In genomic region chr14:61439141-61439660, GRCm38 (mm10) we compare ENCODE assay signal across 8 mouse cellular contexts. TPM values are rescaled to one million over a fixed set of nuclear protein-coding genes. Genes with fewer than 3 reads are reported as not detected.
A peak's percentile ranks its signal among the peaks of the same experiment; 100 is the strongest.
DNase-seq lines count a peak whose midpoint lies in the region; ATAC-seq lines count a peak whose summit lies in the region.

No protein-coding gene starts in this region.

- 2% methylated on average over 57 of the region's 62 CpGs for WGBS in liver, embryonic 15.5 days (ENCODE audit: insufficient replicate concordance)
- WGBS in neural tube, embryonic 13.5 days = under 1% methylated on average over 27 of the region's 62 CpGs

- 0 out of 2 replicates have a peak, but pooled peaks cover 3% of the 10 kb centered on the region for H3K27me3 ChIP-seq in liver, embryonic 15.5 days
- no peaks in the 10 kb centered on the region for H3K27me3 ChIP-seq in neural tube, embryonic 13.5 days

- H3K27ac ChIP-seq in liver, embryonic 15.5 days (replicated peaks) = peak overlapping the region; percentile 96
- H3K27ac ChIP-seq in neural tube, embryonic 13.5 days (replicated peaks) = peak overlapping the region; percentile 98

- H3K4me3 ChIP-seq in liver, embryonic 15.5 days (replicated peaks) = peak overlapping the region; percentile 95
- H3K4me3 ChIP-seq in neural tube, embryonic 13.5 days = peak overlapping the region; percentile 69

- peak; percentile 47 for DNase-seq in right cerebral cortex, adult 18-20 months
- DNase-seq in right cerebral cortex, postnatal 25 days = no peak
- peak; percentile 59 for DNase-seq in cerebellum, adult 8-10 months
- DNase-seq in frontal cortex, postnatal 25 days (ENCODE audit: low spot score in 2 of 2) = peak; percentile 14 to 40
- peak; percentile 51 for DNase-seq in kidney, adult 9 months

- H3K9me3 ChIP-seq in liver, embryonic 15.5 days (replicated peaks) = no peaks in the 10 kb centered on the region
- no peaks in the 10 kb centered on the region for H3K9me3 ChIP-seq in neural tube, embryonic 13.5 days

- peak overlapping the region; percentile 89 for H3K9ac ChIP-seq in liver, embryonic 15.5 days
- H3K9ac ChIP-seq in neural tube, embryonic 13.5 days = peak overlapping the region; percentile 89

- H3K4me2 ChIP-seq in liver, embryonic 15.5 days = peak overlapping the region; percentile 88
- H3K4me2 ChIP-seq in neural tube, embryonic 13.5 days = peak overlapping the region; percentile 68

- peak; percentile 55 for ATAC-seq in liver, embryonic 15.5 days (ENCODE audit: insufficient read depth)
- ATAC-seq in neural tube, embryonic 13.5 days (ENCODE audit: low read depth) = peak; percentile 82
- ATAC-seq in monocyte, adult 5-6 weeks (replicated peaks; ENCODE audit: insufficient number of reproducible peaks, low FRiP score, low TSS enrichment, poor library complexity, severe bottlenecking) = no peak

- H3K36me3 ChIP-seq in liver, embryonic 15.5 days (replicated peaks) = no peaks in the 10 kb centered on the region
- no peaks in the 10 kb centered on the region for H3K36me3 ChIP-seq in neural tube, embryonic 13.5 days

- peaks cover 39% of the 10 kb centered on the region for H3K4me1 ChIP-seq in liver, embryonic 15.5 days (replicated peaks)
- peaks cover 18% of the 10 kb centered on the region for H3K4me1 ChIP-seq in neural tube, embryonic 13.5 days (replicated peaks)

RNA-seq across cellular contexts. Expression of gene Kpna3, which starts 0.5 kb away (rescaled TPM):
- polyA plus RNA-seq in liver, embryonic 15.5 days (2015; fragmentation: Nextera tagmentation; extraction: Ambion mirVana) = 20.7 and 22.5 TPM in 2 replicates
- 73.2 and 80.2 TPM in 2 replicates for polyA plus RNA-seq in neural tube, embryonic 13.5 days (2015; fragmentation: Nextera tagmentation; extraction: Ambion mirVana)
- 19.9 to 36.0 TPM (median 25.4 TPM) in 3 replicates for total RNA-seq in monocyte, adult 5-6 weeks (2017)
